Mouse (Mus musculus): Measurements from ENCODE around the gene Ltbp3. TPM values are rescaled to one million over a fixed set of nuclear protein-coding genes. Genes with fewer than 3 reads are reported as not detected.
A peak's percentile ranks its signal among the peaks of the same experiment; 100 is the strongest.

Gene Ltbp3
- total RNA-seq (2015; ENCODE audit: low replicate concordance): 0.63 TPM in 1 of 2 replicates, not detected in the other
- 0.68 TPM in 1 of 2 replicates, not detected in the other for total RNA-seq (2017; ENCODE audit: low replicate concordance)

DNA sequence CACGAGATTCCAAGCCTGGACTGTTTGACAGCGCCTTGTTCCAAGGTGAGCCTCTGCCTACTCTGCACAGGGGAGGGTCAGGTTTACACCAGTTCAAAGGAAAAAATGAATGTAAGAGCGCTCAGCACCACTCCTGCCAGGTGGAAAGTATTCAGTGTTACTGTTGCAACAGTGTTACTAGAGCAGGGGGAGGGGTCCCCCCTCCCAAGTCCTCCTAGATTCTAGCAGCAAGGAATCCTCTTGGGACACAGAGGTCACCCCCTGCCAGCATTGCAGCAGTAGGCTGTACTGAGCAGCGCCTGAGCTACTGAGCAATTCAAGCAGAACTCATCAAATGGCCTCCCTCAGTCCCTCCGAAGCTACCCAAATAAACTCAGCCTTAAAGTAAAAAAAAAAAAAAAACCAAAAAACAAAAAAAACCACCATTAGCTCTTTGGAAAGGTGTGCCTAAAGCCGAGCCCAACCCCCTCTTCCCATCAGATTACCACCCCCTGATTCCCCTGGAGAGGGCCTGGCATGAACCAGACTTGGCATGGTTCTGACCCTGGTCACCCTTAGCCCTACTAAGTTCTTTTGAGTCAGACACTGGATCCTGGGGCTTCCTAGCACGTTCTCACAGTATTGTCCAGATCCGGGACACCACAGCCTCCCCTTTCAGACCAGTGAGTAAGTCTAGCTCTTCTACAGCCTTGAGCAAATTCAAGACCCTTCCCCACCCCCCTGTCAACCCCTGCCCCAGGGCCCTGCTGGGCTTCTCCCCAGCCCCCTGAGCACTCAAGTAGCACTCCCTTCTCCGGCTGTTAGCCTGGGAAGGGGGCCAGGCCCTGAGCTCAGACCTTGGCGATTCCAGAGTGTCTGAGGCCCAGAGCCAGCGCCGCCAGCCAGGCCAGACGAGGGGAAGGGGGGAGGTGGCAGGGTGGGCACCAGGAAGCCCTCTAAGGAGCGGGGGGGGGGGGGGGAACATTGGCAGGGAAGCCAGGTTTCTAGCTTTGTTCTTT lies at the start of gene Ltbp3:
Gene Ltbp3 (plus strand): TSS at position 585 of the 998 bp plus-strand sequence.
- no peak for ATAC-seq (replicated peaks; ENCODE audit: low FRiP score, poor library complexity, severe bottlenecking)

DNA sequence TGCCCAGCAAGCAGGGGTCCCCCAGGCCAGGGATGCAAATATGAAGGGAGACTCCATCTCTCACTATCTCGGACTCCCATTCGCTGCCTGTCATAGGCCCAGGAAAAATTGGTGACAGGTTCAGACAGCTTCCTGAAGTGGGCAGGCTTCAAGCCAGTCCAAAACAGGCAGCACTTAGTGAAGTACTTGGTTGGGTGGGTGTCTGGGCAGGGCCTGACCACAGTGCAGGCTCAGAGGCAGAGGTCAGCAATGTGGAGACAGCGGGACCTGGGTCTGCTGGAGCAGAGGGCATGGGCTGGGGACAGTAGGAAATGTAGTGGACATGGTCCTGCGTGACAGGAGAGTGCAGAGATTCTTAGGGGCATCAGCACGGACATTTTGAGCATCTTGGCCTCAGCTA lies 49.1 kb upstream of the Ltbp3 start:
- no peak for ATAC-seq (replicated peaks; ENCODE audit: low FRiP score, poor library complexity, severe bottlenecking)

DNA sequence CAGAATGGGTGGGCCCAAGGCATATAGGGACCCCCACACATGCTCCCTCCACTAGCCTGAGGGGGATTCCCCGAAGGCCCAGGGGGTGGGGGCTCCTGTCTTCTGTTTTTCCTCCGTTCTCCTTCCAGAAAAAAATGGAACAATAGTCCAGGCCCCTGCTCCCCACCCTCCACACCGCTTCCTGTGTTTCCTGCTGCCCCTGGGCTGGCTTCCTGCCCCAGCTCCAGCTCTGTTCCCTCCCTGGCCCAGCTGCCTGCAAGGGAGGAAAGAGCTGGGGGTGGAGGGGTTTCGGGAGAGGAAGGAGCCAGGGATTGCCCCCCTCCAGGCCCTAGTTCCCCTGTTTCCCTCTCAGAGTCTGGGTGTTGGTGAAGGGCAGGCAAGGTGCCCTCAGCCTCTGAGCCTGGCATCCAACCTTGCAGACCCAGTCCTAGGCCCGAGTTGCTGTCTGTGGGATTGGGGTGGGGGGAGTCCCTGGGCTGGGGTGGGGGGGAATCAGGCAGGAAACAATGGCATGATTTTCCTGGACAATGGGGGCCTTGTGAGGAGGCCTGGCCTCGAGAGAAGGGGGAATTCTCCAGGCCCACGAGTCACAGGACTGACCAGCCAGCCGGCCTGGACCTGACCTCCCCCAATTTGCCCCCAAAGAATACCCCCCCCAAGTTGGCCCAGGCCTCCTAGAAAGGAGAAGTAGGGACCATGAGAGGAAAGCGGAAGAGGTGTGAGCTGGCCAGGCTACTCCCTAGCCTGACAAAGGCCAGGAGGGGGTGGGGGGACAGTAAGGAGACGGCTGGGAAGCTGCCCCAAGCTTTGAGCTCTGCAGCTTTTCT lies 48.4 kb upstream of the Ltbp3 start:
- ATAC-seq (replicated peaks; ENCODE audit: low FRiP score, poor library complexity, severe bottlenecking): no peak

DNA sequence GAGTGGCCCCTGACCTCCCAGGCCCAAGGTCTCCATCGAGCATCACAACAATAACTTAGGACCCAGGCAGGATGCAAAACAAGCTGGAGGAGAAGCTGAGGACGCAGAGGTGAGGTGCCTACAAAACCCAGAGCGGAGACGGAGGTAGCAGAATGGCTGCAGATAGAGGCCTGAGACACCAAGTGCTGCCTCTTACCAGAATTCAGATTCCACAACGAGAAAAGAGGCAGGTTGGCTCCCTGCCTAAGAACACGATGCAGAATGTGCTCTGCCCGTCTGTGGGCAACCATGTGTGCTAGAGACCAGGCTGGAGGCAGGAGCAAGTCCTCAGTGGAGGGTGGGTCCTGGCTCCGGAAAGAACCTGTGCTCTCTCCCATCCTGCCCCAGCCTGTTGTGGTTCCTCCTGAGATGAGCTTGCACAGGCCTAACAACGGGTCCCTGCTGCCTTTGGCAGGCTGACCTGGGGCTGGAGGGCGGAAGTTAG lies 47.7 kb upstream of the Ltbp3 start:
- no peak for ATAC-seq (replicated peaks; ENCODE audit: low FRiP score, poor library complexity, severe bottlenecking)

DNA sequence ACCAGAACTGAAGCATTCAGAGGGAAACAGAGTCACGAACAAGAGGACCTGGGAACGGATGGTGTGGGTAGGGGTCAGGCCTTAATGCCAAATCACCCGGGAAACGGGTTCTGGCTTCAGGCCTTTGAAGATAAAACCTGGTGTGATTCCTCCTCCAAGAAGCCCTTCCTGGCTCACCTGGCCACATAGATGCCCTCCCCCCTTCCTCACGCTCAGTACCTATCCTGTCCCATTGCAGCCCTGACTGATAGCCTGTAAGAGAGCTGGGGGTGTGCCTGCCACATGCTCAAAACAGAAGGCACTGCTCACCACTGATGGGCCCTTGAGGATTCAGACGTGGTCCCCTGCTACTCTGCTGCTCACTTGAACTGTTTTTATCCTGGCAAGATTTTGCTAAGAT lies 46.9 kb upstream of the Ltbp3 start:
- ATAC-seq (replicated peaks; ENCODE audit: low FRiP score, poor library complexity, severe bottlenecking): no peak

DNA sequence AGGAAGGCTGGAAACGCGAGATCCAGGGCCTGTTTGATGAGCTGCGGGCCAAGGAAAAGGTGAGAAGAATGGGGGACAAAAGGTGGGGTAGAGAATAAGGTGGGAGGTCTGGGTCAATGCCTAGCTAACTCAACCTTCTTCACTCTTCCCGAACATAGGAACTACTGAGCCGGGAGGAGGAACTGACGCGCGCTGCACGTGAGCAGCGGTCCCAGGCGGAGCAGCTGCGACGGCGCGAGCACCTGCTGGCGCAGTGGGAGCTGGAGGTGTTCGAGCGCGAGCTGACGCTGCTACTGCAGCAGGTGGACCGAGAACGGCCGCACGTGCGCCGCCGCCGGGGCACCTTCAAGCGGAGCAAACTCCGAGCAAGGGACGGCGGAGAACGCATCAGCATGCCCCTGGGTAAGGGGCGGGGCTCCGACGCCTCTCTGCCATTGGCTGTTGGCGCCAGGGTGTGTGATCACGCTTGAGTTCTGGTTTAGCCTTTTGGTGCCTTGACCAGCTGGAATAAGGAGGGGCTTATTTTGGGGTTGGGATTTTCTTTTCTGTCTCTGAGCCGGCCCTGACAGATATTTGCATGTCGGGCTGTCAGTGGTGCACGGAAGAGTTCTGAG lies 44.7 kb upstream of the Ltbp3 start:
- ATAC-seq (replicated peaks; ENCODE audit: low FRiP score, poor library complexity, severe bottlenecking): no peak

DNA sequence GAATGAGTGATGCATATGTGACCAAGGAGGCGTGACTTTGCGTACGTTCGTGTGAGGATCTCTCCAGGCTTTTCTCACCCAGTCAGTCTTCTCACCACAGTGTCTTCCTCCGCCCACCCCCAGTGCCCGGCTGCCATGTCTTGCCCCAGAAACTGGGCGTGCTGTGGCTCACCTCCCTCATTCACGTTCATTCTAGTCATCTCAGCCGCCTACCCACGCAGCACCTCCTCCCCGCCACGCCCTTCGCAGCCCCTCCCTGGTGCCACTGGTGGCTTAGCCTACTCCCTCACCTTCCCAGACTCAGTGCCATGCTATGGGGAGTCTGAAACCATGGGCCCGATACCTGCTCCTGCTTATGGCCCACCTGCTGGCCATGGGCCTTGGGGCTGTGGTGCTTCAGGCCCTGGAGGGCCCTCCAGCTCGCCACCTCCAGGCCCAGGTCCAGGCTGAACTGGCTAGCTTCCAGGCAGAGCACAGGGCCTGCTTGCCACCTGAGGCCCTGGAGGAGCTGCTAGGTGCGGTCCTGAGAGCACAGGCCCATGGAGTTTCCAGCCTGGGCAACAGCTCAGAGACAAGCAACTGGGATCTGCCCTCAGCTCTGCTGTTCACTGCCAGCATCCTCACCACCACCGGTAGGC lies 36.4 kb upstream of the Ltbp3 start, which contains the start of gene Kcnk7:
Gene Kcnk7 (plus strand): TSS at position 205 of the 638 bp plus-strand sequence.
- ATAC-seq (replicated peaks; ENCODE audit: low FRiP score, poor library complexity, severe bottlenecking): peak; percentile 86

DNA sequence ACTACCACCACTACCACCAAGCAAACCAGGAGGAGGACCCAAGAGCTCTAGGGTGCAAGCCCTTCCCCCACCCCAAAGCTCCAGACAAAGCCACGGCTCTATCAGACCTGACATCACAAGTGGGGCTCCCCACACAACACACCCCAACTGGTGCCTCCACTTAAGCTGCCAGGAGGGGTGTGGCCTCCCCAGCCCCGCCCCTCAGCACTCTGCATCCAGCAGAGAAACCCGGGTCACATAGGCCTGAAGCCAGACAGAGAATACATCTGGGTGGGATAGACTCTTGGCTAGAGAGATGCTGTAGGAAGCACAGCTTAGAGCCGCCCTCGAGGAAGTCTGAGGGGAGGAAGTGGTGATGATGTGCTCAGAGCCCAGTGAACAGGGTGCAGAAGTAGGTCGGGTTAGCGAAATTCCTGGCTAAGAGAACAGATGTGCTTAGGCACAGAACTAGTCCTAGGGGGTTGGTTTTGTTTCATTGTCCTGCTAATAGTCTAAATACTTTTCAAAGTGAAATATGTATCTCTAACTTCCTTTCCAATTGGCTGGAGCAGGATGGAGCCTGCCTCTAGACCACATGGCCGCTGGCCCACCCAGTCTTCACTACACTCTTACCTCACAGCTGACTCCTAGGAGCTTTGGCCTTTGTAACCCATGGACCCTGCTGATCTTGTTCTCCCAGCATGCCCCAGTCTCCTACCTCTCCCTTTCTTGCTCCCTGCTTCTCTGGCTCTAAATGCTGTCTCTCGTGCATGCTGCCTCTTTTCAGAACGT lies 35.7 kb upstream of the Ltbp3 start:
- peak; percentile 80 for ATAC-seq (replicated peaks; ENCODE audit: low FRiP score, poor library complexity, severe bottlenecking)

DNA sequence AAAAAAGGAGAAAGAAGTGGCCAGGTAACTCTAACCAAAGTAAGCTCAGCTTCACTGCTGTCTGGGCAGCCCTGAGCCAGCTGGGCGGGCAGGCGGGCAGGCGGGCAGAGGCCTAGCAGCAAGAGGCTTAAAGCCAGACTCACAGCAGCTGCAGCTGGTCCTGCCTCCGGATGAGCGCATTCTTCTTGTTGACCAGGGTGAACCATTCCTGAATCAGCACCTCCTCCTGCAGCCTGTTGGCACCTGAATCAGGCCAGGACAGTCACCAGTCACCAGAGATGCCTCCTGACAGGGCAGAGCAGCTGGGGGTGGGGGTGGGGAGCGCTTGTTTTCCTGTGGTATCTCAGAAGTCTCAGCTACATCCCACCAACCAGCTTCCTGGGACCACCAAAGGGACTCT lies 30.6 kb upstream of the Ltbp3 start:
- no peak for ATAC-seq (replicated peaks; ENCODE audit: low FRiP score, poor library complexity, severe bottlenecking)

DNA sequence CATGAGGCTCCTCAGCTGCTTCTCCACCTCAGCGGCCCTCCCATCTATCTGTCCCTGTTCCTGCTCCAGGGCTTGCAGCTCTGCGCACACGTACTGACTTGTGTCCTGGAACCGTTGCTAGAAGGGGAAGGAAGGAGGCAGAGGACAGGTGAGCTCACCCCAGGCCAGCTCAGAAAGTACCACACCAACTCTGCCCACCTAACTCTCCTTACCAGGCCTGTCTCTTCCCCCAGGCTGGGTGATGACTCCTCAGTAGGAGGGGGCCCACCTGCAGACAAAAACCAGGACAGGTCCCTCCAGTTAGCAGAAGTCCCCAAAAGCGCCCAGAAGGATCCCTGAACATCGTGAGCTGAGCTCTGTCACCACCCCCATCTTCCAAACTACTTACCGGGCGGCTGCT lies 30.1 kb upstream of the Ltbp3 start:
- ATAC-seq (replicated peaks; ENCODE audit: low FRiP score, poor library complexity, severe bottlenecking): no peak

DNA sequence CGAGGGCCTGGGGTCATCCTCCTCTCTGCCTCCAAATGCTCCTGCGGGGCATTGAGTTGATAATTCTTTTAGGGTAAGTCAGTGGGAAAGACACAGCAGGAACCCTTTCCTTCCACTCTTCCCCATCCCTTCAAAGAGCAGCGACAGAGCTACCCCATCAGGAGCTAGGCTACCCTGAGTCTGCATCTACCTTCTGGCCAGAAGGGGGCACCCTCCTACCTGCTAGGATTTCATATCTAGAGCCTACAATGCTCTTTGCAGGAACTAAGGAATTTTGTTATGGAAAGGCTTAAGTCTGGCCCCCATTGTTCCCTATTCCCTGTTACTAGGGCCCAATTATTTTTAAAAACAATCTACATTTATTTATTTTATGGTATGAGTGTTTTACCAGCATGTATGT lies 29.5 kb upstream of the Ltbp3 start:
- ATAC-seq (replicated peaks; ENCODE audit: low FRiP score, poor library complexity, severe bottlenecking): peak; percentile 45; the same call in 1 of the 2 replicates

DNA sequence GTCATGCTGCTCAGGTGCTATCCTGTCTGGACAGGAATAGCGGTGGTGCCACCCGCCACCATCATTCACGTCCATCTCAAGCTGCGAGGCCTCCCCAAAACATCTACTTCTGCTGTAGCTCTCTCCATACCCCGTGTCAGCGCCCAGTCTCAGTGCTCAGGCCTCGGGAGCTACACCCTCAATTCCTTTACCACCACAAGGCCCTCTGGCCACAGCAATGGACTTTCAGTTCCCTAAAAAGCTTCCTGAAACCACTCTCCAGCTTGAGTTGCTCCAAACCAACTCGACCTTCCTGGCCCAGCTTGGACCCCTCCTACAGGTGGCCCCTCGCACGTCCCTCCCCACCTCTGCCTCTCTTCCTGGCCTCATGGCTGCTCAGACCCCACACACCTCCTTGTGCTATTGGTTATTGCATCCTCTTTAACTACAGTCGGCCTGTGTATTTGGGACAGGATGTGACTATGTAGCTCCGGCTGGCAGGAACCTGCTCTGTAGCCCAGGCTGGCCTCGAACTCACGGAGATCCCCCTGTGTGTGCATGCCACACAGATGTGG lies 28.7 kb upstream of the Ltbp3 start:
- ATAC-seq (replicated peaks; ENCODE audit: low FRiP score, poor library complexity, severe bottlenecking): no peak

DNA sequence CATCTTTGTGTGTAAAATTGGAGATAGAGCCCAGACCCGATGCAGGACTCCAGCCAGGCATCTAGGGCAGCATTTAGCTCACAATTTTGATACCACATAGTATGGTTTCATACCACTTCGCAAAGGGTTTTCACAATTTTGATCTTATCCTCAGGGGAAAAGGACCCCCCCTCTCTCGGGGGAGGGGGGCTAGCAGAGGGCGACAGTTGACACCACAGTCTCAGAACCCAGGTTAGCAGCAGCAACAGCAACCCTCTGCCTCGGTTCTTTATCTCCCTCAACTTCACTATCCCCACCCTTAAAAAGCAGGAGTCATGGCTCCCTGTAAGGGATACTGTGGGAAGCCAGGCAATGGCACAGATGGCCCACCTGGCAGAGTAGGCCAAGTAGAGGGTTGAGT lies 27.4 kb upstream of the Ltbp3 start:
- no peak for ATAC-seq (replicated peaks; ENCODE audit: low FRiP score, poor library complexity, severe bottlenecking)

DNA sequence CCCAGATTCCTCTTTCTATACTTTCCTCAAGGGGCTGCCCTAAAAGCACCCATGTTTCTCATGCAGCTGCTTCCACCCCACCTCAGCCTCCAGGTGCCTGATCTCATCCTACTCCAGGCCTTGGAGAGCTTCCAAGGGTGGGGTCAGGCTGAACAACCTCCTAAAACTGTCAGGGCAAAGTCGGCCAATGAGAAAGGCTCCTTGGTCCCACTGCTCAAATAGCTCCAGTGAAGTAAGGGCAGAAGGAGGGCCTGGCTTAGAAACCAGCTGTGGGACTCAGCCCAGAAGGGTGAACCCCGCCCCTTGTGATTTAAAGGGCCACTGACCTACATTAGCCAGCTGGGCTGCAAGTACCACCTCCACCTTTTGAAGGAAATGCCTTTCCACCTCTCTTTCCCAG lies 27.0 kb upstream of the Ltbp3 start:
- peak; percentile 68 for ATAC-seq (replicated peaks; ENCODE audit: low FRiP score, poor library complexity, severe bottlenecking)

DNA sequence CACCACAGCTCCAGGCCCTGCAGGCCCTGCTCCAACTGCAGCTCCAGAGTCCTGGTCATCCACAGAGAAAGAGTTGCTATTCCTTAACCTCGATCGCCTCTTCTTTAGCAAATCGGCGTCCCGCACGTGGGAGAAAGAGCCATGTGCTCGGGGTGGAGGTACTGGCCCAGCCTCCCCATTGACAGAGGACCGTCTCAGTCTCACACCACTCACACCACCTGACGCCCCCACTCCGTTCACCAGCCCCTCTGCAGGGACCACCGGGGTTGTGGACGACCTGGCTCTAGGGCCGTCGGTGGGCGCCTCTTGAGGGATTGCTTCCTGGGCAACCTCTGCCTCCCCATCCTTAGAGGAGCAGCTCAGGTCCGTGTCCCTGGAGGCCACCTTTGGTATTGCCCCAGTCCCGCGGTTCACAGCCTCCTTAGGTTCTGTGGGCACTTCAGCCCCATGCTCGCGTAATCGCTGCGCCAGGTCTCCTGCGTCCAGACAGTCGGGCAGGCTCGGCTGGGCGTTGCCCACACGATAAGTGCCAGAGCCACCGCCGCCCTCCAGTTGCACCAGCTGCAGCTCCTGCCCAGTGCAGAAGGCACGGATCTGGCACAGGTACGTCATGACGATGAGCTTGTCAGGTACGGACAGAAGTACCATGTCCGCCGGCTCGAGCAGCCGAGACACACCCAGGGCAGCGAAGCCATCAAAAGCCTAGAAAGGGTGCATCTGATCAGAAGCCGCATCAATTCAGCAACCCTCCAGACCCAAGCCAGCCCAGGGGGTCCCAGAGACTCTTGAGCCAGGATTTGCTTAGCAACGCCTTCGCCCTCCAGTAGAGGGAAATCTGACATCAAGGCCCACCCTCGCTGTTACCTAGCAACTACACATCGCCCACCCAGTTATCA lies 24.7 kb upstream of the Ltbp3 start:
- peak; percentile 80 for ATAC-seq (replicated peaks; ENCODE audit: low FRiP score, poor library complexity, severe bottlenecking)

DNA sequence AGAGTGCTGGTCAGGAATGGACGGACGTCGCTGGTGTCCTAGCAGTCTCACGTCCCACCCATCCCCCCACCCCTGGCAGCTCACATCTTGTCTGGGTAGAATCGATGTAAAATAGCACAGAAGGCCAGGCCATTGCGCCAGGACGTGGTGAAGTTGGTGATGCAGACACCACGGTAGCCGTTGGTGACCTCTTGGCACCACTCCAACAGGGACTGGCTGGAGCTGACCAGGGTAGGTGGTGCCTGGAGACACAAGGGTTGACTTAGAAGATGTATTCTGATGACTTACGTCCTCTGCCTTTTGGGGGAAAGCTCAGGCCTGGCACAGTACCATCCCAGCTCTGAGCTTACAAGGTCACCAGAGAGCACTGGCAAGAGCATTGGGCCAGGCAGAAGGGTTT lies 23.7 kb upstream of the Ltbp3 start:
- ATAC-seq (replicated peaks; ENCODE audit: low FRiP score, poor library complexity, severe bottlenecking): no peak

DNA sequence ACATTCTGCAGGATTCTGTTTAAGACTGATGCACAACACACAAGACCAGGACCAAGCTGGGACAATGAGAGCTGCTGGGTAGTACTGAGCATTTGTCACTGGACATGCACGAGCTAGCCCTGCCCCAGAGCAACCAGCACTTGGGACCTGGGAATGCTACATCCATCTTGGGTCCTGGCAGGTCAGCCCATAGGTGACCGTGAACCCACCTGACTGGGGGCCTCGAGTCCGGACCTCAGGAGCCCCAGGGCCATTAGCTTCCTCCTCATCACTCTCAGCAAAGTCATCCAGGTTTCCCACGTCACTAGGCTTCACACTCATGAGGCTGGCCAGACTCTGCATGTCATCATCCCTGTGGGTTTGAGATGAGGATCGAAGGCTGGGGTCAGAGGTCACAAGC lies 19.5 kb upstream of the Ltbp3 start:
- no peak for ATAC-seq (replicated peaks; ENCODE audit: low FRiP score, poor library complexity, severe bottlenecking)
